Mouse (Mus musculus) hindbrain, embryonic 12.5 days (tissue): ENCODE measurements around the gene Lama2. TPM values are rescaled to one million over a fixed set of nuclear protein-coding genes. Genes with fewer than 3 reads are reported as not detected.

Experiments
- ATAC-seq: fragments of 200-750 bp; cut with Nextera tagmentation; 2 replicates; pipeline ENCODE4 v1.8.0; 2017; ENCODE audit warnings: moderate TSS enrichment; ENCODE audit not compliant: low FRiP score
- H3K27ac ChIP-seq: fragments of 300-500 bp; sonication (generic); 2 replicates; pipeline ENCODE4 v1.5.1; 2016; ENCODE audit warnings: mild to moderate bottlenecking
- H3K27me3 ChIP-seq: fragments of 300-500 bp; sonication (generic); 2 replicates; pipeline ENCODE4 v1.6.1; 2016; ENCODE audit warnings: mild to moderate bottlenecking
- H3K36me3 ChIP-seq: fragments of 300-500 bp; sonication (generic); 2 replicates; pipeline ENCODE4 v1.6.1; 2016; ENCODE audit warnings: mild to moderate bottlenecking
- H3K4me1 ChIP-seq: fragments of 300-500 bp; sonication (generic); 2 replicates; pipeline ENCODE4 v1.6.1; 2016
- H3K4me2 ChIP-seq: fragments of 300-500 bp; sonication (generic); replicated peaks from 2 replicates; pipeline ENCODE4 v1.6.1; 2016; ENCODE audit warnings: mild to moderate bottlenecking
- H3K4me3 ChIP-seq: fragments of 300-500 bp; sonication (generic); 2 replicates; pipeline ENCODE4 v1.5.1; 2016; ENCODE audit warnings: mild to moderate bottlenecking
- H3K9ac ChIP-seq: fragments of 300-500 bp; sonication (generic); 2 replicates; pipeline ENCODE4 v1.6.1; 2016; ENCODE audit warnings: mild to moderate bottlenecking, moderate library complexity
- H3K9me3 ChIP-seq: fragments of 300-500 bp; sonication (generic); replicated peaks from 2 replicates; pipeline ENCODE4 v1.6.1; 2016; ENCODE audit warnings: mild to moderate bottlenecking
- WGBS: fragments of 180-500 bp; shearing (Covaris S2); methylation state at CpG from one replicate; pipeline ENCODE4 v1.1.7; 2016; 5-methylcytosine and 5-hydroxymethylcytosine counted together
- polyA plus RNA-seq: library from polyadenylated mRNA; unstranded; fragments of >200 nt; fragmentation: Nextera tagmentation; extraction: Ambion mirVana; gene quantifications from 2 replicates; pipeline ENCODE4 v1.2.1, GENCODE M21; 2016

Gene Lama2
- polyA plus RNA-seq, 1 experiment from 2014 or later, result 13.5 TPM

- Histone ChIP-seq H3K4me1 (no peaks in the 10 kb centered on the region), H3K9ac (no peak overlapping the region), H3K36me3 (no peaks in the 10 kb centered on the region), H3K4me2 (no peak overlapping the region), H3K27ac (no peak overlapping the region), H3K27me3 (no peaks in the 10 kb centered on the region), H3K9me3 (no peaks in the 10 kb centered on the region), H3K4me3 (no peak overlapping the region)
- no peak for ATAC-seq
- WGBS, result 66% methylated on average over 3 of the region's 3 CpGs
These were observed 110.6 kb downstream of the Lama2 start for GRCm38 (mm10) chr10:27508847-27509459.

- no peak for ATAC-seq
- Histone ChIP-seq H3K9me3 (no peaks in the 10 kb centered on the region), H3K9ac (no peak overlapping the region), H3K27ac (no peak overlapping the region), H3K4me2 (no peak overlapping the region), H3K4me1 (no peaks in the 10 kb centered on the region), H3K27me3 (no peaks in the 10 kb centered on the region), H3K36me3 (no peaks in the 10 kb centered on the region), H3K4me3 (no peak overlapping the region)
- WGBS, result 88% methylated on average over 3 of the region's 3 CpGs
These were observed 118.7 kb downstream of the Lama2 start for GRCm38 (mm10) chr10:27500863-27501262.

- no peaks in the 10 kb centered on the region for H3K4me1 ChIP-seq
- H3K36me3 ChIP-seq, result no peaks in the 10 kb centered on the region
- H3K4me2 ChIP-seq, result no peak overlapping the region
- no peak overlapping the region for H3K9ac ChIP-seq
- WGBS, result 97% methylated on average over 1 of the region's 1 CpGs
- H3K9me3 ChIP-seq, result no peaks in the 10 kb centered on the region
- ATAC-seq, result no peak
- no peak overlapping the region for H3K27ac ChIP-seq
- no peak overlapping the region for H3K4me3 ChIP-seq
- H3K27me3 ChIP-seq, result no peaks in the 10 kb centered on the region
These were observed 131.1 kb downstream of the Lama2 start for GRCm38 (mm10) chr10:27488452-27488851.

GRCm38 (mm10) chr10:27484041-27484440 lies 135.5 kb downstream of the Lama2 start:
- no peaks in the 10 kb centered on the region for H3K9me3 ChIP-seq
- H3K36me3 ChIP-seq, result no peaks in the 10 kb centered on the region
- WGBS, result 85% methylated on average over 1 of the region's 1 CpGs
- H3K9ac ChIP-seq, result no peak overlapping the region
- H3K4me2 ChIP-seq, result no peak overlapping the region
- H3K4me3 ChIP-seq, result no peak overlapping the region
- no peaks in the 10 kb centered on the region for H3K27me3 ChIP-seq
- no peaks in the 10 kb centered on the region for H3K4me1 ChIP-seq
- ATAC-seq, result no peak
- H3K27ac ChIP-seq, result no peak overlapping the region

GRCm38 (mm10) chr10:27475540-27475939 lies 144.0 kb downstream of the Lama2 start:
- WGBS, result 43% methylated on average over 3 of the region's 3 CpGs
- no peak for ATAC-seq
- no peaks in the 10 kb centered on the region for H3K27me3 ChIP-seq
- no peak overlapping the region for H3K9ac ChIP-seq
- H3K27ac ChIP-seq, result no peak overlapping the region
- H3K9me3 ChIP-seq, result no peaks in the 10 kb centered on the region
- no peaks in the 10 kb centered on the region for H3K36me3 ChIP-seq
- no peak overlapping the region for H3K4me3 ChIP-seq
- H3K4me2 ChIP-seq, result no peak overlapping the region
- H3K4me1 ChIP-seq, result no peaks in the 10 kb centered on the region

GRCm38 (mm10) chr10:27468274-27468673 lies 151.3 kb downstream of the Lama2 start:
- ATAC-seq, result peak; percentile 77
- Histone ChIP-seq H3K4me3 (no peak overlapping the region), H3K4me1 (no peaks in the 10 kb centered on the region), H3K4me2 (no peak overlapping the region), H3K27me3 (no peaks in the 10 kb centered on the region), H3K27ac (no peak overlapping the region), H3K36me3 (no peaks in the 10 kb centered on the region), H3K9me3 (no peaks in the 10 kb centered on the region), H3K9ac (no peak overlapping the region)
- WGBS, result 70% methylated on average over 1 of the region's 1 CpGs

- WGBS, result 82% methylated on average over 5 of the region's 5 CpGs
- H3K27me3 ChIP-seq, result no peaks in the 10 kb centered on the region
- no peaks in the 10 kb centered on the region for H3K36me3 ChIP-seq
- H3K27ac ChIP-seq, result no peak overlapping the region
- H3K4me2 ChIP-seq, result no peak overlapping the region
- H3K9me3 ChIP-seq, result no peaks in the 10 kb centered on the region
- no peak overlapping the region for H3K4me3 ChIP-seq
- no peaks in the 10 kb centered on the region for H3K4me1 ChIP-seq
- ATAC-seq, result no peak
- H3K9ac ChIP-seq, result no peak overlapping the region
These were observed 205.7 kb downstream of the Lama2 start for GRCm38 (mm10) chr10:27413583-27414465.

- no peak for ATAC-seq
- no peak overlapping the region for H3K4me2 ChIP-seq
- WGBS, result 91% methylated on average over 1 of the region's 1 CpGs
These were observed 228.8 kb downstream of the Lama2 start for GRCm38 (mm10) chr10:27390753-27391152.

GRCm38 (mm10) chr10:27387531-27387930 lies 232.0 kb downstream of the Lama2 start:
- Histone ChIP-seq H3K27ac (no peak overlapping the region), H3K4me1 (no peaks in the 10 kb centered on the region), H3K9me3 (no peaks in the 10 kb centered on the region), H3K4me2 (no peak overlapping the region), H3K9ac (no peak overlapping the region), H3K4me3 (no peak overlapping the region), H3K27me3 (no peaks in the 10 kb centered on the region), H3K36me3 (no peaks in the 10 kb centered on the region)
- ATAC-seq, result no peak
- 29% methylated on average over 1 of the region's 1 CpGs for WGBS

More at GRCm38 (mm10) chr10:27390753-27391152, 228.8 kb downstream of the Lama2 start:
- no peak overlapping the region for H3K9ac ChIP-seq
- H3K4me1 ChIP-seq, result no peaks in the 10 kb centered on the region
- no peak overlapping the region for H3K4me3 ChIP-seq
- H3K27ac ChIP-seq, result no peak overlapping the region
- no peaks in the 10 kb centered on the region for H3K27me3 ChIP-seq
- H3K36me3 ChIP-seq, result no peaks in the 10 kb centered on the region
- no peaks in the 10 kb centered on the region for H3K9me3 ChIP-seq

GRCm38 (mm10) chr10:27384636-27385035 lies 234.9 kb downstream of the Lama2 start:
- Histone ChIP-seq H3K4me2 (no peak overlapping the region), H3K9me3 (no peaks in the 10 kb centered on the region), H3K4me3 (no peak overlapping the region), H3K27me3 (no peaks in the 10 kb centered on the region), H3K4me1 (no peaks in the 10 kb centered on the region), H3K36me3 (no peaks in the 10 kb centered on the region), H3K27ac (no peak overlapping the region), H3K9ac (no peak overlapping the region)
- no peak for ATAC-seq
- 82% methylated on average over 4 of the region's 4 CpGs for WGBS

GRCm38 (mm10) chr10:27382887-27383609 lies 236.5 kb downstream of the Lama2 start:
- no peak for ATAC-seq
- no peak overlapping the region for H3K4me2 ChIP-seq
- H3K27ac ChIP-seq, result no peak overlapping the region
- WGBS, result 75% methylated on average over 2 of the region's 2 CpGs
- no peaks in the 10 kb centered on the region for H3K36me3 ChIP-seq
- H3K27me3 ChIP-seq, result no peaks in the 10 kb centered on the region
- H3K4me3 ChIP-seq, result no peak overlapping the region
- no peak overlapping the region for H3K9ac ChIP-seq
- H3K9me3 ChIP-seq, result no peaks in the 10 kb centered on the region
- no peaks in the 10 kb centered on the region for H3K4me1 ChIP-seq

- Histone ChIP-seq H3K9ac (no peak overlapping the region), H3K27me3 (no peaks in the 10 kb centered on the region), H3K27ac (no peak overlapping the region), H3K4me1 (no peaks in the 10 kb centered on the region), H3K9me3 (no peaks in the 10 kb centered on the region), H3K36me3 (no peaks in the 10 kb centered on the region), H3K4me3 (no peak overlapping the region), H3K4me2 (no peak overlapping the region)
- ATAC-seq, result no peak
- WGBS, result 69% methylated on average over 1 of the region's 1 CpGs
These were observed 241.3 kb downstream of the Lama2 start for GRCm38 (mm10) chr10:27378286-27378685.
